Mouse (Mus musculus): Measurements from ENCODE around the gene C2cd2l.

C2cd2l gene

GRCm38 (mm10) chr9:44267319-44268026 lies 52.6 kb downstream of the C2cd2l start:
- no peak for DNase-seq (ENCODE audit: low spot score in 2 of 2)

GRCm38 (mm10) chr9:44266478-44267226 lies 53.4 kb downstream of the C2cd2l start:
- no peak for DNase-seq (ENCODE audit: low spot score in 2 of 2)

GRCm38 (mm10) chr9:44261388-44261787 lies 58.7 kb downstream of the C2cd2l start:
- no peak for DNase-seq (ENCODE audit: low spot score in 2 of 2)

All from urinary bladder, adult 18-20 months (tissue).